Mouse (Mus musculus) lung, postnatal 0 days (tissue): ENCODE results near the gene Olfr266.

Source experiments
- CTCF ChIP-seq: IDR thresholded peaks from 2 replicates; pipeline ENCODE4 v1.5.1; 2016; ENCODE audit warnings: antibody characterized with exemption, mild to moderate bottlenecking
- EP300 ChIP-seq: IDR thresholded peaks from 2 replicates; pipeline ENCODE4 v1.6.1; 2016; ENCODE audit warnings: antibody characterized with exemption, mild to moderate bottlenecking, control low read depth

DNA sequence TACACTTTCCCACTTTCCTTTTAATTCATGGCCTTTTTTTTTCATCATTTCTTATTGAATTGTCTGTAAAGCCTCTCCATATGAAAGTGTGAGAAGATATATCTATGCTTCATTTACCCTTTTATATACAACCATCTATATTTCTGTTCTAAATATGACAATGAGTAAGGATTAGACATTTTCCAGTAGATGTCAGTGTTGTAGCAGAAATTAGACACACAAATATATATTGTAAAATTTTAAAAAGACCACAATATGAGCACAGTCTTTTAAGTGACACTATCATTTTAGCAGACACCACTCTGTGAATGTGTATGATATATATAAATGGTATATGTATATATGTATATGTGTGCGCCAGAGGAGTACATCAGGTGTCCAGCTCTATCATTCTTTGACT is 54.3 kb downstream of the Olfr266 start:
- no peak for TF ChIP-seq CTCF
- no peak for TF ChIP-seq EP300
